Mouse (Mus musculus) small intestine, adult 2 months (tissue): ENCODE results near the gene Sec24a. TPM values are rescaled to one million over a fixed set of nuclear protein-coding genes. Genes with fewer than 3 reads are reported as not detected.
A peak's percentile ranks its signal among the peaks of the same experiment; 100 is the strongest.

Source experiments
- H3K27ac ChIP-seq: fragments of 200-500 bp; 2 replicates; pipeline ENCODE4 v1.5.1; 2012; ENCODE audit warnings: low read depth, low read length, control low read depth, inconsistent platforms; ENCODE audit not compliant: insufficient read depth
- H3K27me3 ChIP-seq: fragments of 200-500 bp; 2 replicates; pipeline ENCODE4 v1.6.1; 2012; ENCODE audit warnings: mild to moderate bottlenecking, moderate library complexity, low read length, inconsistent platforms; ENCODE audit not compliant: control insufficient read depth, insufficient read depth
- H3K36me3 ChIP-seq: fragments of 200-500 bp; 2 replicates; pipeline ENCODE4 v1.6.1; 2012; ENCODE audit warnings: mild to moderate bottlenecking, low read length, control low read depth, inconsistent platforms; ENCODE audit not compliant: control insufficient read depth, insufficient read depth
- H3K4me1 ChIP-seq: fragments of 200-500 bp; 2 replicates; pipeline ENCODE4 v1.6.1; 2012; ENCODE audit warnings: low read length, inconsistent platforms, mixed read lengths; ENCODE audit not compliant: control insufficient read depth, insufficient read depth, insufficient read length
- H3K4me3 ChIP-seq: fragments of 200-500 bp; 2 replicates; pipeline ENCODE4 v1.5.1; 2012; ENCODE audit warnings: low read depth, mild to moderate bottlenecking, control low read depth, inconsistent platforms, low read length, moderate library complexity
- CTCF ChIP-seq: fragments of 200-500 bp; IDR thresholded peaks from 2 replicates; pipeline ENCODE4 v1.5.1; 2012; ENCODE audit warnings: low read depth, mild to moderate bottlenecking, control low read depth, inconsistent platforms, low read length, moderate library complexity, mixed read lengths; ENCODE audit not compliant: insufficient replicate concordance, insufficient read length; ENCODE audit errors: extremely low read depth
- POLR2A ChIP-seq: fragments of 200-500 bp; IDR thresholded peaks from 2 replicates; pipeline ENCODE4 v1.6.1; 2012; ENCODE audit warnings: low read depth, mild to moderate bottlenecking, control low read depth, inconsistent platforms, low read length, moderate library complexity
- WGBS: fragments of 180-500 bp; shearing (Covaris S2); methylation state at CpG from one replicate; pipeline ENCODE4 v1.1.7; 2018; 5-methylcytosine and 5-hydroxymethylcytosine counted together
- polyA plus RNA-seq: library from polyadenylated mRNA; depleted of rRNA; stranded (reverse); fragments of >200 nt; gene quantifications from 2 replicates; pipeline ENCODE4 v1.2.3, GENCODE M21; 2012

Gene Sec24a
- polyA plus RNA-seq, 1 experiment = 56.9 TPM

GRCm38 (mm10) chr11:51654891-51655290, 108.5 kb downstream of the Sec24a start:
- no peak overlapping the region for H3K27ac ChIP-seq
- no peak overlapping the region for H3K4me3 ChIP-seq
- no peak for TF ChIP-seq POLR2A
- no peak for TF ChIP-seq CTCF
- peaks cover 14% of the 10 kb centered on the region for H3K4me1 ChIP-seq
- WGBS = 97% methylated on average over 3 of the region's 3 CpGs
- no peaks in the 10 kb centered on the region for H3K36me3 ChIP-seq
- no peaks in the 10 kb centered on the region for H3K27me3 ChIP-seq

DNA sequence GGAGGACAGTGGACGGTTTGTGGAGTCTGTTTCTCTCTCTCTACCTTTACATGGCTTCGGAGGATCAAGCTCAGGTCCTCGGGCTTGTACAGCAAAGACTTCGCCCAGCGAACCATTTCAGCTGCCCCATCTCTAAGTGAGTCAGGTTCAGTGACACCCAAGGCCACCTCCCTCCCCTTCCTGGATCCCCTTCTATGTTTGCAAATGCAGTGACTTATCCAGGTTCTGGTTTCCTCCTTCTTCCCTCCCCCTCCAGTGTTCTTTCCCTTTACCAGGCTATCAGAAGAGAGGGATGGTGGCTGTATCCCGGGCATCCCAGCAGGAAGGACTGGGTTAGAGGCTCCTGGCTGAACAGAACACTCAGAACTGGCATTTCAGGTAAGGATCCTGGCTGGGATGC, 109.7 kb downstream of the Sec24a start:
- Histone ChIP-seq H3K4me3 (no peak overlapping the region), H3K27me3 (no peaks in the 10 kb centered on the region), H3K27ac (no peak overlapping the region), H3K36me3 (no peaks in the 10 kb centered on the region), H3K4me1 (peaks cover 10% of the 10 kb centered on the region)
- no peak for TF ChIP-seq CTCF
- TF ChIP-seq POLR2A = no peak
- 78% methylated on average over 6 of the region's 6 CpGs for WGBS

GRCm38 (mm10) chr11:51652889-51653418, 110.5 kb downstream of the Sec24a start:
- no peak for TF ChIP-seq POLR2A
- no peak for TF ChIP-seq CTCF
- no peak overlapping the region for H3K27ac ChIP-seq
- WGBS = 82% methylated on average over 4 of the region's 4 CpGs
- peaks cover 5% of the 10 kb centered on the region for H3K4me1 ChIP-seq
- no peak overlapping the region for H3K4me3 ChIP-seq
- no peaks in the 10 kb centered on the region for H3K36me3 ChIP-seq
- no peaks in the 10 kb centered on the region for H3K27me3 ChIP-seq

GRCm38 (mm10) chr11:51650691-51651515, 112.5 kb downstream of the Sec24a start, which contains the start of the genes N4bp3 and D930048N14Rik:
TSS of gene N4bp3 (minus strand) at chr11:51650842.
TSS of gene D930048N14Rik (plus strand) at chr11:51650954.
- Histone ChIP-seq H3K36me3 (no peaks in the 10 kb centered on the region), H3K27ac (peak within 1 kb of the TSS; percentile 53), H3K27me3 (no peaks in the 10 kb centered on the region), H3K4me3 (peak within 1 kb of the TSS; percentile 93), H3K4me1 (peaks cover 13% of the 10 kb centered on the region)
- WGBS = 2% methylated on average over 70 of the region's 70 CpGs
- TF ChIP-seq POLR2A = no peak; the same call in 1 of the 2 replicates
- no peak for TF ChIP-seq CTCF

DNA sequence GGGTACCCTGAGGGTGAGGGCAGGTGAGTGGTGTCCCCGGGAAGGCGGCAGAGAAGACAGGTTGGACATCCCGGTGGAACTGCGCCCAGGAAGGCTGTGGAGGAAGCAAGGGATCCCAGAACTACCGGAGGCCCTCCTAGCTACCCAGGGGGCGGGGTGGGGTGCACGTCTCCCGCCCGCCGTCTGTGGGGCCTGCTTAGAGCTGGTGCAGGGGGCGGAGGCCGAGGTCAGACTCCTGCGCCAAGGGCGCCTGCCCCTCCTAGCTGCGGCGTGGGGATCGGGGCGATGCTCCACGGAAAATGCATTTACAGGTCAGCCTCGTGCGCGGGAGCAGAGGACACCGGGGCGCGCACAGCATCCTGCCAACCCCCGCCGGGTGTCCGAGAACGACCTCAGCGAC, 113.2 kb downstream of the Sec24a start:
- H3K4me3 ChIP-seq = peak overlapping the region; percentile 93
- H3K27ac ChIP-seq = peak overlapping the region; percentile 53; the same call in 1 of the 2 replicates
- peaks cover 13% of the 10 kb centered on the region for H3K4me1 ChIP-seq
- WGBS = under 1% methylated on average over 29 of the region's 30 CpGs
- no peak for TF ChIP-seq POLR2A
- no peak for TF ChIP-seq CTCF
- H3K27me3 ChIP-seq = no peaks in the 10 kb centered on the region
- H3K36me3 ChIP-seq = peaks cover under 1% of the 10 kb centered on the region; the same call in 1 of the 2 replicates

- no peaks in the 10 kb centered on the region for H3K27me3 ChIP-seq
- H3K27ac ChIP-seq = 0 out of 2 replicates have a peak overlapping the region, but pooled peaks have one; percentile 53
- H3K4me1 ChIP-seq = peaks cover 13% of the 10 kb centered on the region
- peaks cover 2% of the 10 kb centered on the region; the same call in 1 of the 2 replicates for H3K36me3 ChIP-seq
- no peak for TF ChIP-seq CTCF
- no peak for TF ChIP-seq POLR2A
- H3K4me3 ChIP-seq = peak overlapping the region; percentile 93
- 9% methylated on average over 7 of the region's 7 CpGs for WGBS
Measured at GRCm38 (mm10) chr11:51649889-51650199, 113.6 kb downstream of the Sec24a start.
